Mouse (Mus musculus): ENCODE measurements around the gene Ago4.

Ago4 gene

DNA sequence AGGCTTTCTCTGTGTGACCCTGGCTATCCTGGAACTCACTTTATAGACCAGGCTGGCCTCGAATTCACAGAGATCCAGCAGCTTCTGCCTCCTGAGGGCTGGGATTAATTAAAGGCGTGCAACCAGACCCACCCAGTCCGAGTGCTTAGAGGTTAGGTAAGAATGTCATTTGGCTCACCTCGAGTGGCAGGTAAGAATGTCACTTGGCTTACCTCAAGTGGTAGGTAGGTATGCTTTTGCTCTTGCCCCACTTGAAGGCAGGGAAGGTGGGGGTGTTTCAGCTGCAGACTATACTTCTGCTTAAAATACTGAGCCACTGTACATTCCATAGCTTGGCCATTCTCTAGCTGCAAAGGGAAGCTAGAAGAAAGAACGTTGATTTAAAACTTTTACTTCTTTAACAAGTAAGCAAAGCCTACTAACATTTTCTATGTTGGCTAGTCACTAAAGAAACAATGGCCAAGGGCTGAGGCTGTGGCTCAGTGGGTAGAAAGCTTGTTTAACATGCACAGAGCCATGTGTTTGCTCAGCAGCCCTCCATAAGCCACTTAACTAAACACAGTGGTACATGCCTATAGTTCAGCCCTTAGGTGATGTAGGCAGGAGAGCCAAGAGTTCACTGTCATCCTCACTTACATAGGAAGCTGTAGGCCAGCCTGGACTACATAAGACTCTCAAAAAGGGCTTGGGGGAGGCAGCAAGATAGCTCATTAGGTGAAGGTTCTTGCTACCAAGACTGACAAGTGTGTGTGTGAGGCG is 20.8 kb downstream of the Ago4 start:
- no peak for DNase-seq (ENCODE audit: low read depth)

DNA sequence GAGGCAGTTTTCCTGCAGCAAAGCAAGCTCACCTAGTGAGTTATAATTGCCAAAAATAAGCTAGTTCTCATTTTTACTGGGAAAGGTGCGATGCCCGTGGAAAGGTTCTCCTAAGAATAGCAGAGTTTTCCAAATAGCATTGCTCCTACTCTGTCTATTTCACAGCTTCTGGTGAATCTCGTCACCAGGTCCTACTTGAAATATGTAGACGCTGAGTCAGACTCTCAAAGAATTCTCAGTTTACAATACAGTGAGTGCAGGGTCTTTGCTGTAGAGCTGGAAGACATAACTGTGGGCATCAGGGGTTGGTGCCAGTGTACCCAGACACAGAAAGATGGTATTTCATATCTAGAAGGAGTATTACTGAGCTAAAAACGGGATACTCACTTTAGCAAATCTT is 22.3 kb downstream of the Ago4 start:
- DNase-seq (ENCODE audit: low read depth), result no peak

DNA sequence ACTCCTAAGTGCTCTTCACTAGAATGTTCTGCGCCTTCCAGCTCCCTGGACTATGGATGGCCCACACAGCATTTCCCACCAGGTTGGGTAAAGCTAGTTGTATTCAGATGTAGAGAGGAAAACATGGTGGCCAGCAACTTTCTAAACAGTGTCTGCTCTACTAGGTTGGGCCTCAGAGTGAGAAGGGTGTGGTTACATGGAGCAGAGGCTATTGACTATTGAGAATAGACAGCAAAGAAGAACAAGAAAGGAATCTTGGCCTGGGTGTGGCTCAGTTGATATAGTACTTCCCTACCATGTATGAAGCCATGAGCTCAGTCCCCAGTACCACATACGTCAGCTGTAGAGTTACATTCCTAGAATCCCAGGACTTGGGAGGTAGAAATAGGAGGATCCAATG is 24.2 kb downstream of the Ago4 start:
- no peak for DNase-seq (ENCODE audit: low read depth)

DNA sequence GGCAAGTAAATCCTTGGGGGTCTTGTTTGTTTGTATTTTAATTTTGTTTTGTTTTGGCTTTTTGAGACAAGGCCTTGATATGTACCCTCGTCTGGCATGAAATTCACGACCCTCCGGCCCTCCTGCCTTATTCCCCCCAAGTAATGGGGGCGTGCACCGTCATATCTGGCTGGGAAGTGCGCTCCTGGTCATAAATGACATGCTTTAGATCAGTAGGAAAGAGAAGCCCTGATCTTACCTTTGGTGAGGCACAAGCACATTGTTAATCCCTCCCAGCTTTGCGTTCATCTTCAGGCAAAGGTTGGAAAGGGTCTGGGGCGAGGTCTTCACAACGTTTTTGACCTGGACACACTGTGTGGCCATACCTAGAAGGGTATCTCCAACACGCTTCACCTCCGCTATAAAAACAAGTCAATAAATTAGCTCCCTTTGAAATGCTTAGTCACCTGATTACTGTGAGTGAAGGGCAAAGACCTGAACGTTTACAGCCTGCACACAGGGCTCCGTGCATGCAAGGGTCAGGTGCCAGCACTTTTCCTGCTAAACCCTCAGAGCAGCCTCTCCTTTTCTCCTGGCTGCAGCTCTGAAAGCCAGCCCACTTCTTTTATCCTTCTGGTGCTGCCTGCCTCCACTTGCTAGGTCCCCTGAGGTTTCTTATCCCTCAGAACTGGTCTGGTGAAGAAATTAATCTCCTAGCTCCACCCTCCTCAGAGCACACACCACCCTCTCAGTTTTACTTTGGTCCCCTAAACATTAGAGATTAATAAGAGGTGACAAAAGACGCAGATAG is 25.0 kb downstream of the Ago4 start:
- no peak for DNase-seq (ENCODE audit: low read depth)

DNA sequence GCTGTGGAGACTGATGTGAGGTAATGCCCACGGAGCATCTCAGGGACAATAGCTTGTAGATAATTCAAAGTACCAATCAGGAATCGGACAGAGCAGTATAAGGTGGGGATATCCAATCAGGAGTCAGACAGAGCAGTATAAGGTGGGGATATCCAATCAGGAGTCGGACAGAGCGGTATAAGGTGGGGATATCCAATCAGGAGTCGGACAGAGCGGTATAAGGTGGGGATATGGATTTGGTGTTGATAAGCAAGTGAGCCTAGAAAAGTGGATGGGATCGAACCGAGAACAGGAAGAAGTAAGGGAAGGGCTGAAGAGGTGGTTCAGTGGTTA is 30.3 kb downstream of the Ago4 start:
- no peak for DNase-seq (ENCODE audit: low read depth)

DNA sequence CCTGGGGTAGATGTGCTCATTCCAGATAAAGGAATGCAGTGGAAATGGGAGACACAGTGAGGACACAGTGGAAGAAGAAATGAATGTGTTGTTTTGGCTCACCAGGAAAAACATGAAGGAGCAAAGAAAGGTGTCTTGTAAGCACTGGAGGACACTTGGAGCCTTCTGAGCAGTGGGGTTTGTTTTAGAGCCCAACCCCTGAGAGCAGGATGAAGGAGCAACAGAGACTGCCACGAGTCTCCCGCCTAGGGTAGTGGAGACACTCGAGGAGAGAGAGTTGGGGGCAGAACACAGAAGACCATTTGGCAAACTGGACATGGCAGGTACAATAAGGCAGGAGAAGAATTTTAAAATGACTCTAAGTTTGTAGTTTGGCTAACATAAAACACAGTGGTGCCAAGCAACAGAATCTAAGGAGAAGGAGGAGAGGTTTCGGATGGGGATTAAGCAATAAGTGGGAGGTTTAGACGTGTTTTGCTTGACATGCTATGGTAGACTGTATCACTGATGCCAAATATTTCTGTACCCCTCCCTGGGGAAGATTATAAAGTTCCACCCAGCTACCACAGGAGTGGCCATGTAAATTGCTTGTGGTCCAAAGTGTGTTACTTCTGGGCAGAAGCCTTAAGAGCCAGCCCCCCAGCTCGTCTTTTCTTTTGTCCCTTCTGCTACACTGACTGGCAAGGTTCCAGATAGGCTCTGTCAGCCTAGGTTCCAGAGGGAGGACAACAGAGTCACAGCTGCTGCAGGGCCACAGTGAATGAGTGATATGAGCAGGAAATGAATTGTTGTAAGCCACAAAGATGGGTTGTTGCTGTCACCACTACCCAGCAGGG is 30.9 kb downstream of the Ago4 start:
- DNase-seq (ENCODE audit: low read depth), result no peak

DNA sequence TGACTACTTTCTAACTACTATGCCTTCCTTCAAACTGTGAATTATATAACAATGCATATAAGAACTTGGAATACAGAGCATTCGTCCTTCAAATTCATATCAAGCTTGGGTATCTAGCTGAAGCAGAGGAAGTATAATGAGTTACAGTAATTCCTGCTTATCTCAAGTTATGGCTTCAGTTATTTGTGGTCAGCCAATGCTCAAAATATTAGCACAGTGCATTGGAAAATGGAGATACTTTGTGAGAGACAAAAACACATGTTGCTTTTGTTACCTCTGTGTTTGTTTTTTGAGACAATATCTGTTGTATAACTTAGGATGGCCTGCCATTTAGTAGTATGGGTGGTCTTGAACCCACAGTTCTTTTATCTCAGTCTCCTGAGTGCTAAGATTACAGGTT is 34.7 kb downstream of the Ago4 start:
- no peak for DNase-seq (ENCODE audit: low read depth)

DNA sequence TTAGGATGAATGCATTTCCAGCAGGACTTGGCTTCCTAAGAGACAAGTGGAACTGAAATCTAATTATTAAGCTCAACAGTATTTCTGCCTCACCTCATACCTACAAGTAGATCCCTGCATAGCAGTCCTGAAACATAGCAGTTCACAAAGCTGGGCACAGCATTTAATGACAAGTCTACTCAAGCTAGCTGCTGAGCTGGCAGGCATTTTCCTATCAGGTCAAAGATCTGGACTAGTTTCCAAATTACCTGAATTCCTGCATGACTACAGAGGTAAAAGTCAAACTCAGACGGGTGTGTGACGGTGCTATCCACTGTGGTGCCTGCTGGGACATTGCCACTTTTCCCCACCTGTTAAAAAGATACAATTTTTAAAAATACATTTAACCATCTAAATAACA is 36.3 kb downstream of the Ago4 start:
- DNase-seq (ENCODE audit: low read depth), result no peak

DNA sequence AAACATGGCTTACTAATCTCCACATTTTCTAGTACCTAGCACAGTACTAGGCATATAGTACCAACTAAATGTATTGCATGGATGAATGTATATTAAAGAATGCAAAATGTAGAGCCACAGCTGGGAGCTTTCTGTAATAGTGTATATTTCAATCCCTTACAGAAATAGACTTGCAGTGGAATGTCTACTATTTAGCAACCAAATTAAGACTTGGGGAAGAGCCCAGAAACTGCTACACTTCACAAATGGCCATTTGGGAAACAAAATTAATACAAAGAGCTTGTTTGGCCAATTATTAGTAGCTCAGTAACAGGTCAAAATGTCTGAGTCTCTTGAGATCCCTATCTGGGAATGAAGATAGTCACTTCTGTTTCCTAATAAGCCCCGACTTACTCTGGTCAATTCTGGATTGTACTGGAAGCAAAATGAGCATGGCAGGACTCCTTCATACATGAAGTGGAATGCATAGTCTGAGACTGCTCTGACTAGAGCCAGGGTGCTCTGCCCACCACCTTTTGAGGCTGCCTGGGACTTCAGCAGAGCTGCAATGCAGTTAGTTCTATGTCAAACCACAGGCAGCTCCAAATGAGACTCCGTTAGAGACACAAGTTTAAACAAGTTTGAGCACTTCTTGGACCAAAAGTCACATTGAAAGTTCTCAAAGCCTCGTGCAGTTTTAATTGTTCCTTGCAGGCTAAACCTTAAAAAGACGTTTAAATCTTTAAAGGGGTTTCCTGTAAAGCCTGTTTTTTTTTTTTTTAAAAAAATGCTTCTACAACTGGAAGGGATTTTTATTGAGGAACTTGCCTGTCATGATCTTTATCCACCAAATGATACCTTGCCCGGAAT is 37.1 kb downstream of the Ago4 start:
- DNase-seq (ENCODE audit: low read depth), result no peak

DNA sequence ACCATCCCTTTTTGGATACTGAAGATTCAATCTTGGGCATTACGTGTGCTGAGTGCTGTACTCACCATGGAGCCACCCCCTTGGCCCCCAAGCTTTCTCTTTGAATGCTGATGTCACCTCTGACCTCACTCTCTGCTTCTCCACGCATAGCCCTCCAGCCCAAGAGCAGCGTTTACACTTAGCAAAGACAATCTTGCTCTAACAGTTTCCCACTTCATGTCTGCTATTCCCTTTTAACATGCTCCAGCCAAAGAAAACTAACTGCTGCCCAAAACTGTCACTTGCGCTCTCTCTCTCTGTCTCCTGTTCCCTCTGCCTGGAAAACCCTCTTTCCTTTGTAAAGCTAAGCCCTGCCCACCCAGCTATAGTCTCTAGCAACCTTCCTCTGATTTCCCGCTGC is 37.8 kb downstream of the Ago4 start:
- no peak for DNase-seq (ENCODE audit: low read depth)

DNA sequence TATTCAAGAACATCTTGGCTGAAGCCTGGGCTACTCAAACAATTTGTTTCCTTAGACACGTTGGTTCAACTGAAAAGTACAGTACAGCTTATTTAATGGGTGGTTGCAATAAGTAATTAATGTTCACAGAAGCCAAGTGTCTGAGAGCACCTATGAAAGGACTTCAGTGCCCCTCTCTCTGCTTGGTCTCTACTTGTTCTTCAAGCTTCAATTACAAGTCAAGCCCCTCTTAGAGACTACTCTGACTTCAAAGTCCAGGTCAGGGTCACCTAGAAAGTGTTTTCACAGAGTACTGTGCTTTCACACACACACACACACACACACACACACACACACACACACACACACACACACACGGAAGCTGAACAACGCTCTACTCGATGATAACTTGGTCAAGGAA is 39.9 kb downstream of the Ago4 start:
- DNase-seq (ENCODE audit: low read depth), result no peak

DNA sequence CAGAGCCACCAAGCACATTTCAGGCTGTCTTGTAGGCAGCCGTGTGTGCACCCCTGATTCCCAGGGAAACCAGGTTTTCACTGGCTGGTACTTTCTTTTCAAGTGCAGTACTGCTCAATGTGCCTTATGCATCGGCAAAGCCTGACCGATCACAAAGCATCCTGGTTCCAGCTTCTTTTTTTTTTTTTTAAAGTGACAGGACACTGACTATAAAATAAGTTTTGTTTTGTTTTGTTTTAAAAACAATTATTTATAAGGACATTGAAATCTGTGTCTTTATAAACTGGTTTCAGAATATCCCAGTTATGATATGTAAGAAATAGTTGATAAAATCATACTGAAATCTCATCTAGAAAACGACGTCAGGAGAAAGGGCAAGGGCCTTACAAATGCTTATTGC is 41.3 kb downstream of the Ago4 start:
- DNase-seq (ENCODE audit: low read depth), result no peak

DNA sequence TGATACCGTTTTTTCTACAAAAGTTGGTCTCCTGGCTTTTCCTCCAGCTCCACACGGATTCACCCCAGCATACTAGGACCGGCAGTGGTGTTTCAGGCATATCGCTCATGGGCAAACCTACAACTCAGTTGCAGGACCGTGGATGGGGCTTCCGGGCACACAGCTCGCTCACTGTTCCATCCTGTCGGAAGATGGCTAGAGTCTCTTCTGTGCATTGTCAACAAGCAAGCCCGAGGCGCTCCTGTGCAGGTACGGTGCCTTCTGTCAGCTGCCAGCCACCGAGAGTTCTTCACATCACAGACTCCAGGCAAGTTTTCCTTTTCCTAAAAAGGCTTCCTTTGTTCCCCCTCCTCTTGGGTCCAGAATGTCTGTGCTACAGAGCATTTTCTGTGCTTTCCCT is 42.5 kb downstream of the Ago4 start:
- no peak for DNase-seq (ENCODE audit: low read depth)

DNA sequence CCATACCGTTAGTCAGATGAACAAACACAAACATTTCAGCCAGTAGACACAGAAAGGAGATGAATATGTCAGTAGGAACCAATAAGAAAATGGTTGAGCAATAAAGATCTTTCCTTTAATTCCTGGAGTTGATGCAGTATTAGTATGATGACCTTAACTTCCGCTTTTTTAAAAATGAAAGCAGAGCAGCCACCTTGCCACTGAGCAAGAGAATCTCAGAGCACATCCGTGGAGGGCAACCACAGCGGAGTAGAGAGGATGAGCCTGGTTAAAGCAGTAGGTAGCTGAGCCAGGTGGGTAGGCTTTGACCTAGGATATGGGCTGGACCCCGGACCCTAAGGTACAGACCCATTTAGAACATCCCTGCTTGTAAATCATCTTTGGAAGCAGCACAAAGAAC is 43.5 kb downstream of the Ago4 start:
- DNase-seq (ENCODE audit: low read depth), result no peak

DNA sequence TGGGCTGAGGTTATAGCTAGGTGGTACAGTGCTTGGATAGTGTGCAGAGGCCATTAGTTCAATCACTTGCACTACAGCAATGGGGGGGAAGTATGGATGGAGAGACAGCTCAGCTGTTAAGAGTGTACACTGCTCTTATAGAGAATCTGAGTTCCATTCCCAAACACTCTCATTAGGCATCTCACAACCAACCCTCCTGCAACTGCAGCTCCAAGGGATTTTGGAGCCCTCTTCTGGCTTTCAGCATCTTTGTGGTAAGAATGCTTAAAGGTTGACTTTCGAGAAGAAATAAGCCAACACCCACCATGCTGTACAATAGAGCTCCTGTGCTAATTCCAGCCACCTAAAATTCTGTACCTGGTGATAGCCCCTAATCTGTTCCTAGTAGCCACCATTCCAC is 47.1 kb downstream of the Ago4 start:
- no peak for DNase-seq (ENCODE audit: low read depth)

DNA sequence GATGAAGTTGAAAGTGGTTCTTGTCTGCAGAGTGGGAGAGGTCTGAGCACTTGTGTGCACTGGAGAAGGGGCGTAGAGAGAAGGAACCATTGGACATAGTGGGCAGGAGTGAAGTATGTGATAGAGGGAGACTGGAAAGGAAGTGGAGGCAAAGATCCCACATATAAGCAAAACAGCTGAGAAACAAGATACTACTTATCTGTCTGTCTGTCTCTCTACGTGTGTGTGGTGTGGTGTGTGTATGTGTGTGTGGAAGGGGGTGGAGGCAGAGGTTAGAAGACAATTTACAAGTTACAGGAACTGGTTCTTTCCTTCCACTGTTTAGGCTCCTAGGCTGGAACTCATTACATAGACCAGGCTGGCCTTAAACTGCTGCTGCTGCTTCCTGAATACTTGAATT is 48.2 kb downstream of the Ago4 start:
- no peak for DNase-seq (ENCODE audit: low read depth)

DNA sequence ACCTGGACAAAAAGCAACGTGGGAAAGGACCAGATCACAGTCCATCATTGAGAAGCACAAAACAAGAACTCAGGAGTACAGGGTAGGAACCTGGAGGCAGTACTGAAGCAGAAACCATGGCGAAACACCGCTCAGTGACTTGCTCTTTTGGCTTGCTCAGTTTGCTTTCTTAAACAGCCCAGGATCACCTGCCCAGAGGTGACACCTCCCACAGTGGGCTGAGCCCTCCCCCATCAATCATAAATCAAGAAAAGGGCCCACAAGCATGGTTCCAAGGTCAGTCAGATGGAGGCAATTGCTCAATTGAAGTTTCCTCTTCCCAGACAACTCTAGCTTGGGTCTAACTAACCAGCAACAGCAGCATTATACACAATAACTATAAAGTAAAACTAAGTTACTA is 49.4 kb downstream of the Ago4 start:
- no peak for DNase-seq (ENCODE audit: low read depth)

DNA sequence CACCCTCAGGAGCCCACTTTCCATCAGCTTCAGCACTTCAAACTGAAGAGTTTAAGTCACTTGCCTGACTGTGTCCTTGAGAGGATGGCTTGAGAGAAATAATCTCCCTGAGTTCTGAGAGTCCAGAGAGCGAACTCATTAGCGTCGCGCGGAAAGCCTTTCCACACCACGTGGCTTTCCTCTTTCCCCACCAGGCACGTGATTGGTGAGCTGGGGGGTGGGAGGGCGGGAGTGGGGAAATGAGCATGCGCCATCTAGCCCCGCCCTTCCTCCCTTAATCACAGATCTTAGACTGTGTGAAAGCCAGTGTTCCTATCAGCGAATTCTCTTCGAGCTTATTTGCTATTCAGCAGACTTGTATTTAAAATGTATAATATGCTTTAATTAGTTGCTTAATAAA is 50.3 kb downstream of the Ago4 start:
- DNase-seq (ENCODE audit: low read depth), result no peak

DNA sequence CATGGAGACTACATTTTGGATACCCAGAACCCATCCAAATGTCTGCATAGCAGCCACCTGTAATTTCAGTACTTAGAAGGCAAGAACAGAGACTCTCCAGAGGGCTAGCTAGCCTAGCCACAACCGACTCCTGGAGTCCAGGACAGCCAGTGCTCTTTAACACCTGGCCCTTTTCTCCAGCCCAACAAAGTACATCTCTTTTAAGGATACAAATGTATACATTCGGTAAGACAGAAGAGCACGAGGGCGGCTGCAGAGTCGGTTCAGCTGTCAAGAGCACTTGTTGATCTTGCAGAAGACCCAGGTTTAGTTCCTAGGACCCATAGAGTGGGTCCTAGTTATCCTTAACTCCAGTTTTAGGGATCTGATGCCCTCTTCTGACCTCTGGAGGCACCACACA is 51.8 kb downstream of the Ago4 start:
- no peak for DNase-seq (ENCODE audit: low read depth)

DNA sequence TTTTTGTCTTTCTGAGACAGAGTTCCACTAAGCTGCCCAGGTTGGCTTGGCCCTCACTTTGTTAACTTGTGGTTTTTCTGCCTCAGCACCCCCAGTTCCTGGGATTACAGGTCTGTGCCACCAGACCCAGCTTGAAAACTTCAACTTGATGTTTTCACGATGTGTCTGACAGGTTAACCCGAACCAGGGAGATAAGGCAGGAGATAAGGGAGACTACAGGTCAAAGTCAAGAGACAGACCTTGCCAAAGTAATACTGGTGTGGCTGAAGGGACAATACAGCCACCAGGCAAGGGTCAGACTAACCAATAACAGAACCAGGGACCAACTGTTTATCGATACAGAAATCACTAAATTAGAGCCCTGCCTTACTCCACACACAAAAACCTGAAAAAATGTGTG is 53.0 kb downstream of the Ago4 start:
- DNase-seq (ENCODE audit: low read depth), result no peak

DNA sequence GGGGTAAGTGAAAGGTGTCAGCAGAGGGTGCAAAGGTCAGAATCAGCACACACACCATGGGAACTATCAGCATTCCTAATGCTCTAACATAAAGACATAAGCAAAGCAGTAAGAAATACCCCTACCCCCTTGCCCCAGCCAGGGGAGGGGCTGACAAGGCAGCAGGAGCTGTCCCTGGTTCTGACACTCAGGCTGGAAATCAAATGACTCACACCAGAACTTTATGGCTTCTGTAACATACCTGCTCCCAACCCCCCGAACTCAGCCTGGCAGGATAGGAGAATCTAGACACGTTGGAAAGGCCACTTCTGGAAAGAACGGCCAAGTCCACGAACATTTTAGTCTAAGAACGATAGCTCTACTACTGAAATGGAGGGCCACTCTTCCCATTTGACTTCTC is 60.2 kb downstream of the Ago4 start:
- no peak for DNase-seq (ENCODE audit: low read depth)

DNA sequence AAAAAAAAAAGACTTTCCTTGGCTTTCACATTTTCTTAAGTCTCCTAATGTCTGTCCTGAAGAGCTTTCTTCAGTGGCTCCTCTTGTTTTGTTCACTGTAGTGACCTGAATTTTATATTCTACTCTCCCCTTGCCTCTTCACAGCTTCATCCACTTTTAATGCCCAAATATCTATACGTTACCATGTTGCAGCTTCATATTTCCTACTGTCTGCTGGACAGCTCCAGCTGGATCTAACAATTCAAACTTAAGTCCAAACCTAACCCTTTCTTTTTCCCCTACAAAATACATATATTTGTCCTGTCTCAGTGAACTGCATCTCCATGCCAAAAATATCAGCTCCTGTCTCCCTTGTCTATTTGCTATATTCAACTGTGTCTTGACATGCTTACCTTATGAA is 63.9 kb downstream of the Ago4 start:
- no peak for DNase-seq (ENCODE audit: low read depth)
